Mouse (Mus musculus) embryonic fibroblast, embryonic 13.5 days (primary cell): Measurements from ENCODE around the gene Elf2. TPM values are rescaled to one million over a fixed set of nuclear protein-coding genes. Genes with fewer than 3 reads are reported as not detected.
A peak's percentile ranks its signal among the peaks of the same experiment; 100 is the strongest.

Source experiments
- H3K27ac ChIP-seq: 2 replicates; pipeline ENCODE4 v1.5.1; 2012; ENCODE audit warnings: low read length, control low read depth, inconsistent platforms; ENCODE audit not compliant: insufficient read depth
- H3K4me1 ChIP-seq: 2 replicates; pipeline ENCODE4 v1.6.1; 2011; ENCODE audit warnings: low read length; ENCODE audit not compliant: control insufficient read depth, insufficient read depth
- H3K4me3 ChIP-seq: 2 replicates; pipeline ENCODE4 v1.5.1; 2011; ENCODE audit warnings: mild to moderate bottlenecking, control low read depth, low read length; ENCODE audit not compliant: insufficient read depth
- CTCF ChIP-seq: IDR thresholded peaks from 2 replicates; pipeline ENCODE4 v1.5.1; 2011; ENCODE audit warnings: mild to moderate bottlenecking, control low read depth, low read length, moderate library complexity, borderline replicate concordance; ENCODE audit not compliant: insufficient read depth
- POLR2A ChIP-seq: IDR thresholded peaks from 2 replicates; pipeline ENCODE4 v1.6.1; 2011; ENCODE audit warnings: low read depth, mild to moderate bottlenecking, control low read depth, low read length, moderate library complexity
- polyA plus RNA-seq: library from polyadenylated mRNA; stranded (reverse); fragments of >200 nt; gene quantifications from 2 replicates; pipeline ENCODE4 v1.2.4, GENCODE M21; 2011; ENCODE audit warnings: low read depth; ENCODE audit not compliant: missing spikeins, insufficient read length

The Elf2 gene
- 39.5 and 53.4 TPM in 2 replicates for polyA plus RNA-seq

DNA sequence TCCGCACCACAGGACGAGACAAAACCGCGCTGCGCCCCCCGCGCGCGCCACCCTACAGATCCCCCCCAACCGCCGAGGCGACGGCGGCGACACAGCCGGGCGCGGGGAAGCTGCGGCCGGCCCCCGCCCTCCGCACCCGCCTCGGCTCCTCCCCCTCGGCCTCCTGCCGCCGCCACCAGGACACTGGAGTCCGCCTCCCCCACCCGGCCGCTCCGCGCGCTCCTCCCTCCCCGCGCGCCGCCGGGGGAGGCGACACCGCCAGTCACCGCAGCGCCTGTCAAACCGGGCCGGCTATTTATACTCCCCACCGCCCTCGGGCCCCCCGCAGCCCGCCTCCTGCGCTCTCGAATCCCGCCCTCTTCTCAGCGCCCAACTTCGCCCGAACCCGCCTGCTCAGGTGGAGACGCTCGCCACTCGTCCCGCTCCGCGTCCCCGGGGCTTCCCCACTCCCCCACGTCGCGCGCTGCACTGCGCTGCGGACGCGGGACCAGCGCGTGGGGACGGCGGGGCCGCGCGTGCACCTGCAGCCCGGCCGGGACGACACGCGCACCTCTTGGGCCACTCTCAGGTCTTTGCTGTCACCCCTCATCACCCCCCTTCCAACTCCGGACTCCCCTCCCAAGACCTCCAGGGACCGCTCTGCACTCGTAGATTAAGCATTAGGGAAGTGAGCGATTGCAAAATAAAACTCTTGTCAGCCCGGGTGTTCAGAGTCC, at the start of gene Elf2:
Gene Elf2 (minus strand): TSS at position 112 of the 716 bp plus-strand sequence.
- peak within 1 kb of the TSS; percentile 85 for H3K4me3 ChIP-seq
- peak within 1 kb of the TSS; percentile 88 for H3K27ac ChIP-seq
- no peaks in the 10 kb centered on the region for H3K4me1 ChIP-seq
- peak; percentile 56 for TF ChIP-seq POLR2A
- TF ChIP-seq CTCF, result no peak

DNA sequence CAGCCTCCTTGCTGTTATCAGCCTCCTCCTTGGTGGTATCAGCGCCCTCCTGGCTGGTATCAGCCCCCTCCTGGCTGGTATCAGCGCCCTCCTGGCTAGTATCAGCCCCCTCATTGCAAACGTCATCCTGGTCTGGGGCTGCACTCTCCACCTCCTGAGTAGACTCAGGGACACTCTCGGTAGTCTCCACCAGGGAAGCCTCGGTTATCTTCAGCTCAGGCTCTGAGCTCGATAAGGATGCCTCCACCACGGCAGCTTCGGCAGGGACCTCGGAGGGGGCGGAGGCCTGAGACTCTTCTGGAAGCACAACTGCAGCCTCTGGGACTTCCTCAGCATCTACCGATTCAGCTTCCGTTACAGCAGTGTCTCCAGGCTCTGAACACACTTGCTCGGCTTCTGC, 48.4 kb upstream of the Elf2 start:
- H3K27ac ChIP-seq, result no peak overlapping the region
- H3K4me3 ChIP-seq, result no peak overlapping the region
- no peaks in the 10 kb centered on the region for H3K4me1 ChIP-seq
- TF ChIP-seq POLR2A, result no peak
- TF ChIP-seq CTCF, result no peak

DNA sequence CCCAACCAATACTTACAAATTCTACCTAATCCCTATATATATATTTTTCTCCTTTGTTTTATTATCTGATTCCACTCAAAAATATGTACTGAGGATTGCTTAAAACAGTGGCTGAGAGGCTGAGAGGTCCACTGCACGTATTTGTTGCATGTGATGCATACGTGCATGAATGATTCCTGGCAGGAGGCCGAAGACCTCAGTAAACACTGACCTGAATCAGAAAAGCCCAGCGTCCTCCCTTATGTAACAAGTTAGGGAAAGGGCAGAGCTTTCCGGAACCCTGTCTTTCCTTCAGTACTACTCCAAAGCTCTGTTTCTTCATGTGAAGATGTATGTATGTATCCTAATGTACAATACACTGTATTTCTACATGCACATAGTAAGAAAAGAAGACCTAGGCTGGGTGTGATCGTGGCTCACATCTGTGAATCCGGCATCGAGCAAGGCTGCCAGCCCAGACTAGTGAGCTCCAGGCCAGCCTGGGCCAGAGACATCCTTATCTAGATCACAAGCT, 47.5 kb upstream of the Elf2 start:
- Histone ChIP-seq H3K4me3 (no peak overlapping the region), H3K4me1 (no peaks in the 10 kb centered on the region), H3K27ac (no peak overlapping the region)
- no peak for TF ChIP-seq POLR2A
- no peak for TF ChIP-seq CTCF

GRCm38 (mm10) chr3:51387134-51387451, 46.6 kb upstream of the Elf2 start:
- no peak overlapping the region for H3K27ac ChIP-seq
- TF ChIP-seq CTCF (no peak), POLR2A (no peak)

DNA sequence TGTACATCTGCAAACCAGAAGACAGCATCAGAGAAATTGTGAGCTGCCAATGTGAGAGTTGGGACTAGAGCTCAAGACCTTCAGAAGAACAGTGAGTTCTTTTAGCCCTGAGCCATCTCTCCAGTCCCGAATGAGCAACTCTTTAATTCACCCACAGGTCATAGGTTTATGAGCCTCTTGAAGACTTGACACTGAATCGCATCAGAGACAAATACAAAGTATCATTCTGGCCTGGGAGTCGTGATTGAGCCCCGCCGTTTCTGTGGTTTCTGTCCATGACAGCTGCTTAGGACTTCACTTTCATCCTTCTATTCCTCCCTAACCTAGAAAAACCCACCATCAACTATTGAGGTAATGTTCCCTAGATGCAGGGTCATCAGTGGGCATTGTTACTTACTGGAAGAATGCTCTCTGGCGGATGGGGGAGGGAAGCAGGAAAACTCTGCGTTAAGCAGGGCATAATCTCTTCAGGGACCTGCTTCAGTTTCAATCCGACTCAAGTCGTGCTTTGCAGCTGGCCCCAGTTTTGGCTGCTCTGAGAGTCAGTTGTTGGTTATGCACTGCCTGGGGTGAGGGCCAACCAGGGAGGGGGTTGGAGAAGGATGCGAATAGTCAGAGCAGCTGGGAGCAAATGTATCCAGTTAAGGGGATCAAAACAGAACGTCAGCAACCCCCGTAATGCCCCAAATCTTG, 46.1 kb upstream of the Elf2 start:
- H3K4me3 ChIP-seq, result no peak overlapping the region
- no peak for TF ChIP-seq CTCF
- no peak for TF ChIP-seq POLR2A
- H3K4me1 ChIP-seq, result no peaks in the 10 kb centered on the region

More at GRCm38 (mm10) chr3:51387134-51387451, 46.6 kb upstream of the Elf2 start:
- H3K4me1 ChIP-seq, result no peaks in the 10 kb centered on the region
- no peak overlapping the region for H3K4me3 ChIP-seq

GRCm38 (mm10) chr3:51383409-51383808, 42.9 kb upstream of the Elf2 start:
- TF ChIP-seq POLR2A (no peak), CTCF (no peak)
- Histone ChIP-seq H3K4me3 (no peak overlapping the region), H3K4me1 (no peaks in the 10 kb centered on the region), H3K27ac (no peak overlapping the region)

More for the DNA sequence above, 46.1 kb upstream of the Elf2 start:
- H3K27ac ChIP-seq, result no peak overlapping the region

- no peak overlapping the region for H3K27ac ChIP-seq
- no peaks in the 10 kb centered on the region for H3K4me1 ChIP-seq
- no peak overlapping the region for H3K4me3 ChIP-seq
- TF ChIP-seq POLR2A, result no peak
- TF ChIP-seq CTCF, result no peak
Measured at GRCm38 (mm10) chr3:51380660-51381014, 40.2 kb upstream of the Elf2 start.

- Histone ChIP-seq H3K4me3 (no peak overlapping the region), H3K4me1 (no peaks in the 10 kb centered on the region), H3K27ac (no peak overlapping the region)
- TF ChIP-seq CTCF (no peak), POLR2A (no peak)
Measured at GRCm38 (mm10) chr3:51379786-51380659, 39.6 kb upstream of the Elf2 start.

- Histone ChIP-seq H3K4me3 (0 out of 2 replicates have a peak overlapping the region, but pooled peaks have one; percentile 17), H3K27ac (no peak overlapping the region), H3K4me1 (no peaks in the 10 kb centered on the region)
- TF ChIP-seq CTCF, result no peak
Measured at GRCm38 (mm10) chr3:51378665-51378946, 38.1 kb upstream of the Elf2 start.
